Mouse (Mus musculus): ENCODE data around the gene Dhdds. TPM values are rescaled to one million over a fixed set of nuclear protein-coding genes. Genes with fewer than 3 reads are reported as not detected.

Dhdds gene
- polyA plus RNA-seq, 1 experiment = 37.0 TPM

GRCm38 (mm10) chr4:134020621-134021020 lies 19.9 kb upstream of the Dhdds start:
- no peaks in the 10 kb centered on the region for H3K36me3 ChIP-seq (ENCODE audit: control insufficient read depth, insufficient read depth, low read length)
- H3K27ac ChIP-seq (ENCODE audit: insufficient read depth, low read depth, low read length) = no peak overlapping the region
- H3K4me1 ChIP-seq (ENCODE audit: control insufficient read depth, insufficient read depth, low read length) = no peaks in the 10 kb centered on the region
- peak; percentile 76 for DNase-seq
- H3K4me3 ChIP-seq (ENCODE audit: insufficient read depth, low read depth, low read length) = no peak overlapping the region
- 3% methylated on average over 11 of the region's 11 CpGs for WGBS
- H3K27me3 ChIP-seq (replicated peaks; ENCODE audit: control insufficient read depth, insufficient read depth, low read length) = peaks cover 3% of the 10 kb centered on the region; the same call in 1 of the 2 replicates
- no peak for TF ChIP-seq POLR2A (IDR thresholded peaks at IDR 0.05; ENCODE audit: low read depth, low read length)

DNA sequence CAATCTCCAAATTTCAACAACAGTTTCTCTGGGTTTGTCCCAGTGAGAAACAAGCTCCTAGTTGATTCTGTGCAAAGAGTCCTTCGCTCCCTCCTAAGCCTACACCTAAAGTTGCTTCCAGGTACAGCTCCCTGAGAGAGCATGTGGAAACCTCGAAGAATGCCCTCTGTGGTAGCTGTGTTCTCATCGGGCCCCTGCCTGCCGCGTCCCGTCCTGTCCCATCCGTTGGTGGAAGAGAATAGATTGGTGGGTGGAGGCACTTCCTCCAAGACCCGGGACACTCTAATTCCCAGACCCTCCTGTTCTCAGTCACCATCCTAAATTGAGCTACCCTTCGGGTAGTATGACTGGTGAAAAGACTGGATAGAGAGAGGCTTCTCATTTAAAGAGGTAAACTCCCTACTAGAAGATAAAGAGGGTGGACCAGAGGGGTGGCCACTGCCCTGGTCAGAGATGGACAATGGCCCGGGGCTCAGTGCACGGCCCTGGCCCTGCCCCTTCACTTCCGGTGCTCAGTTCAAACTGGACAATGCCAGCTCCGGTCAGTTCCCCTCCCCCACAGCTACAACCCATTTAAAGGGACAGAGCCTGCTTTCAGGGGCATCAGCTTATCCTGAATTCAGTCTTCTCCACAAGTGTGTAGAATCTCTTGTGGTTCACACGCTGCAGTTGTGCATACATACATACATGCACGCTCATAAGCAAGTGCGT lies 19.1 kb upstream of the Dhdds start:
- whole genome bisulfite sequencing = 4% methylated on average over 16 of the region's 16 CpGs
- TF ChIP-seq POLR2A (IDR thresholded peaks at IDR 0.05; ENCODE audit: low read depth, low read length) (no peak), CTCF (conservative IDR thresholded peaks at IDR 0.05; ENCODE audit: insufficient read depth, insufficient read length, low read depth, low read length) (no peak)
- H3K27me3 ChIP-seq (replicated peaks; ENCODE audit: control insufficient read depth, insufficient read depth, low read length) = peaks cover 3% of the 10 kb centered on the region; the same call in 1 of the 2 replicates
- no peak overlapping the region for H3K27ac ChIP-seq (ENCODE audit: insufficient read depth, low read depth, low read length)
- no peak for DNase-seq
- H3K4me3 ChIP-seq (ENCODE audit: insufficient read depth, low read depth, low read length) = no peak overlapping the region
- H3K4me1 ChIP-seq (ENCODE audit: control insufficient read depth, insufficient read depth, low read length) = no peaks in the 10 kb centered on the region
- no peaks in the 10 kb centered on the region for H3K36me3 ChIP-seq (ENCODE audit: control insufficient read depth, insufficient read depth, low read length)

DNA sequence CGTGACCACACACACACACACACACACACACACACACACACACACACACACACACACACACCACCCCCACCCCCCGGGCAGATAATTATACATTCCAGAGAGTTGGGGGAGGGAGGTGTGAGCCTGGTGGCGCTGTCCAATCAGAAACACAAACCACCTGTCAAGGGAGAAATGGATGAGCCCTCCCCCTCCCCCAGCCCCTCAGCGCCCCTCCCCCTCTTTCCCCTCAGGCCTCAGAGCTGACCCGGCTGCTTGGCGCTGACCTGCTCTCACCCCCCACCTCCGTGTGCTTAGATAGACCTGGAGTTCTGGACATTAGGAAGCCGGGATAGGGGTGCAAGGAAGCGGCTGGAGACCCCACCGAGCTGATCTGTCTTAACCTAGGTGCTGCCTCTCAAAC lies 18.5 kb upstream of the Dhdds start:
- H3K4me1 ChIP-seq (ENCODE audit: control insufficient read depth, insufficient read depth, low read length) = no peaks in the 10 kb centered on the region
- no peak overlapping the region for H3K4me3 ChIP-seq (ENCODE audit: insufficient read depth, low read depth, low read length)
- H3K36me3 ChIP-seq (ENCODE audit: control insufficient read depth, insufficient read depth, low read length) = no peaks in the 10 kb centered on the region
- no peak for DNase-seq
- WGBS = under 1% methylated on average over 10 of the region's 10 CpGs
- H3K27ac ChIP-seq (ENCODE audit: insufficient read depth, low read depth, low read length) = no peak overlapping the region
- peaks cover 3% of the 10 kb centered on the region; the same call in 1 of the 2 replicates for H3K27me3 ChIP-seq (replicated peaks; ENCODE audit: control insufficient read depth, insufficient read depth, low read length)
- TF ChIP-seq POLR2A (IDR thresholded peaks at IDR 0.05; ENCODE audit: low read depth, low read length) (no peak), CTCF (conservative IDR thresholded peaks at IDR 0.05; ENCODE audit: insufficient read depth, insufficient read length, low read depth, low read length) (no peak)

DNA sequence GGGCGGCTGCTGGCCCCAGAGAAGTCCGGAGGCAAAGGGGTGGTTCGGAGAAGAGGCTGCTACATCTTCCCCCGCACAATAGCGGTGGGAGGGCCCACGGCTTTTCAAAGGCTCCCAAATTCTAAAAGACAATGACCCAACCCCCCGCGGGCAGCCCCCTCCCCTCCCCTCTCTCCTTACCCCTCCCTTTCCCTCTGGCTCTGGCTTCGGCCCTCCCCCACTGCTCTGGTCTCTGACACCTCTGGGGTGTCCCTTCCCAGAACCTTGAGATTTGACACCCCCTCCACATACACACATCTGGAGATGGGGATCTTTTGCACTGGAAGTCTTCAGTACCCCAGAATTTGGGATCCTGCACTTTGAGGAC lies 18.0 kb upstream of the Dhdds start, which contains the start of gene Lin28a:
Gene Lin28a (minus strand): TSS at position 63 of the 367 bp plus-strand sequence.
- peaks cover 3% of the 10 kb centered on the region; the same call in 1 of the 2 replicates for H3K27me3 ChIP-seq (replicated peaks; ENCODE audit: control insufficient read depth, insufficient read depth, low read length)

GRCm38 (mm10) chr4:134018038-134018778 lies 17.5 kb upstream of the Dhdds start:
- TF ChIP-seq CTCF (conservative IDR thresholded peaks at IDR 0.05; ENCODE audit: insufficient read depth, insufficient read length, low read depth, low read length) (no peak), POLR2A (IDR thresholded peaks at IDR 0.05; ENCODE audit: low read depth, low read length) (no peak)
- H3K27me3 ChIP-seq (replicated peaks; ENCODE audit: control insufficient read depth, insufficient read depth, low read length) = peaks cover 3% of the 10 kb centered on the region; the same call in 1 of the 2 replicates

More for the DNA sequence above, 18.0 kb upstream of the Dhdds start, which contains the start of gene Lin28a:
- DNase-seq = no peak
- 1% methylated on average over 9 of the region's 9 CpGs for WGBS
- TF ChIP-seq POLR2A (IDR thresholded peaks at IDR 0.05; ENCODE audit: low read depth, low read length) (no peak), CTCF (conservative IDR thresholded peaks at IDR 0.05; ENCODE audit: insufficient read depth, insufficient read length, low read depth, low read length) (no peak)
- H3K36me3 ChIP-seq (ENCODE audit: control insufficient read depth, insufficient read depth, low read length) = no peaks in the 10 kb centered on the region
- H3K27ac ChIP-seq (ENCODE audit: insufficient read depth, low read depth, low read length) = no peak within 1 kb of the TSS
- no peaks in the 10 kb centered on the region for H3K4me1 ChIP-seq (ENCODE audit: control insufficient read depth, insufficient read depth, low read length)
- H3K4me3 ChIP-seq (ENCODE audit: insufficient read depth, low read depth, low read length) = no peak within 1 kb of the TSS

GRCm38 (mm10) chr4:134017201-134017865 lies 16.6 kb upstream of the Dhdds start:
- H3K36me3 ChIP-seq (ENCODE audit: control insufficient read depth, insufficient read depth, low read length) = no peaks in the 10 kb centered on the region
- WGBS = 3% methylated on average over 21 of the region's 21 CpGs
- no peak overlapping the region for H3K4me3 ChIP-seq (ENCODE audit: insufficient read depth, low read depth, low read length)
- no peak for DNase-seq
- peaks cover 3% of the 10 kb centered on the region; the same call in 1 of the 2 replicates for H3K27me3 ChIP-seq (replicated peaks; ENCODE audit: control insufficient read depth, insufficient read depth, low read length)
- no peaks in the 10 kb centered on the region for H3K4me1 ChIP-seq (ENCODE audit: control insufficient read depth, insufficient read depth, low read length)
- no peak for TF ChIP-seq CTCF (conservative IDR thresholded peaks at IDR 0.05; ENCODE audit: insufficient read depth, insufficient read length, low read depth, low read length)
- no peak for TF ChIP-seq POLR2A (IDR thresholded peaks at IDR 0.05; ENCODE audit: low read depth, low read length)
- H3K27ac ChIP-seq (ENCODE audit: insufficient read depth, low read depth, low read length) = no peak overlapping the region

More at GRCm38 (mm10) chr4:134018038-134018778, 17.5 kb upstream of the Dhdds start:
- no peak overlapping the region for H3K27ac ChIP-seq (ENCODE audit: insufficient read depth, low read depth, low read length)
- WGBS = 2% methylated on average over 46 of the region's 46 CpGs
- DNase-seq = no peak
- H3K4me1 ChIP-seq (ENCODE audit: control insufficient read depth, insufficient read depth, low read length) = no peaks in the 10 kb centered on the region
- no peak overlapping the region for H3K4me3 ChIP-seq (ENCODE audit: insufficient read depth, low read depth, low read length)
- no peaks in the 10 kb centered on the region for H3K36me3 ChIP-seq (ENCODE audit: control insufficient read depth, insufficient read depth, low read length)

Data from kidney, adult 2 months (tissue).